8 mouse cellular contexts compared by ENCODE assay signal in the genomic region with DNA sequence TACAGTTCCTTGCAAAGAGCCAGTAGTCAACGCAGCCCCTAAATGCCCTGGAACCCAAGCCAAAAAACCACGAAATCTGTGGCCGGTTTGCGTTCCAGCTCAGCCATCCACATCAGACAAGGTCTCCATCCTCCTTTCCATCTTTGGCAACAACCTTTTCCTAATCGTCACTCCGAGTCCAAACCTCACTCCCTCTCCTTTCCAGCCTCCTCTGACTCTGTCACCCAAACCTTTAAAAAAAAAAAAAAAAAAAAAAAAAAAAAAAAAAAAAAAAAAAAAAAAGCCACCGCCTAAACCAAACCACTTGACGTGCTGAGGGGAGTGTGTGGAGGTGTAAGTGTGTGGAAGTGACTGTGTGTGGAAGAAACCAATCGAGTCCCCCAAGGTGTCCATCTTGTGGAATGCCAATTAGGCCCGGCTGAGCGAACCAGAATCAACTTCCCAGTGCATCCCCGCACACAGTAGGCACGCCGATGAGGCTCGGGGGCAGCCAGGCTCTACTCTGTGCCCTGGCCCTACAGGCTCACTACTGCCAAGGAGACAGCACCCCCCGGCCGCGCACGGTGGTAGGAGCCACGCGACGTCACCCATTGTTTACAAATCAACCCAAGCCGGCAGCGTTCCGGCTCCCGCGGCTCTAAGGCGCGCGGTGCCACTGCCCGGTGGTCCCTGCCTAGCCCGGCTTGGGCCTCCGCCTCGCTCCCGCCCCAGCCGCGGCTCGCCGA. TPM values are rescaled to one million over a fixed set of nuclear protein-coding genes. Genes with fewer than 3 reads are reported as not detected.
DNase-seq lines count a peak whose midpoint lies in the region; ATAC-seq lines count a peak whose summit lies in the region.

A gene (plus strand): TSS at position 590 of the 725 bp plus-strand sequence.

- ATAC-seq in hindbrain, embryonic 12.5 days (ENCODE audit: low FRiP score), result peak; percentile 96

- peak; percentile 94 for DNase-seq in Muller cell, postnatal 12 days (ENCODE audit: inconsistent ontology term)
- peak; percentile 99 for DNase-seq in cerebellum, adult 9-11 months
- DNase-seq in frontal cortex, postnatal 10 days (ENCODE audit: low spot score in 2 of 2), result peak; percentile 90 to 92
- DNase-seq in layer of hippocampus, postnatal 25 days (ENCODE audit: extremely low spot score in 1 of 2, low spot score in 1 of 2), result peak; percentile 80 to 92
- DNase-seq in lung, postnatal 25 days (ENCODE audit: low spot score), result peak; percentile 89
- peak; percentile 91 for DNase-seq in retina, embryonic 14.5 days (ENCODE audit: low spot score)
- peak; percentile 92 for DNase-seq in thymus, postnatal 4 days

- H3K4me3 ChIP-seq in hindbrain, embryonic 12.5 days, result peak within 1 kb of the TSS; percentile 88

- WGBS in hindbrain, embryonic 12.5 days, result under 1% methylated on average over 39 of the region's 39 CpGs

- H3K9me3 ChIP-seq in hindbrain, embryonic 12.5 days (replicated peaks), result no peaks in the 10 kb centered on the region

- H3K4me1 ChIP-seq in hindbrain, embryonic 12.5 days, result peaks cover 21% of the 10 kb centered on the region

- H3K4me2 ChIP-seq in hindbrain, embryonic 12.5 days (replicated peaks), result peak within 1 kb of the TSS; percentile 98

- no peaks in the 10 kb centered on the region for H3K36me3 ChIP-seq in hindbrain, embryonic 12.5 days

- peak within 1 kb of the TSS; percentile 89 for H3K9ac ChIP-seq in hindbrain, embryonic 12.5 days

- peak within 1 kb of the TSS; percentile 87 for H3K27ac ChIP-seq in hindbrain, embryonic 12.5 days

- peaks cover 21% of the 10 kb centered on the region for H3K27me3 ChIP-seq in hindbrain, embryonic 12.5 days

RNA-seq across cellular contexts. Expression of the gene that starts here (rescaled TPM):
- 16.8 and 19.4 TPM in 2 replicates for polyA plus RNA-seq in hindbrain, embryonic 12.5 days (2016; fragmentation: Nextera tagmentation; extraction: Ambion mirVana)
- total RNA-seq in layer of hippocampus, postnatal 25 days (2021), result 10 to 100 TPM; 22.4 to 24.8 TPM

Comparison
In these comparisons a context has a peak if more than half of its experiments do, and no peak if none do; other contexts are left out.
1. Peak in every context shown above with its lines: DNase-seq, ATAC-seq, H3K4me3 ChIP-seq and H3K27ac ChIP-seq.